Mouse (Mus musculus) forebrain, postnatal 0 days (tissue): ENCODE data around the gene E430018J23Rik. TPM values are rescaled to one million over a fixed set of nuclear protein-coding genes. Genes with fewer than 3 reads are reported as not detected.
"Not testable (repeated sequence)": the region's sequence is repeated elsewhere in the genome, so short reads cannot be mapped to it uniquely, and the experiment has no call there.

Experiments
- ATAC-seq: fragments of 200-750 bp; cut with Nextera tagmentation; 2 replicates; pipeline ENCODE4 v1.8.0; 2017; ENCODE audit warnings: mild to moderate bottlenecking, moderate library complexity
- DNase-seq: peaks from one replicate; pipeline ENCODE4 v3.0.0-alpha.2; 2015
- H3K27ac ChIP-seq: fragments of 300-500 bp; sonication (generic); 2 replicates; pipeline ENCODE4 v1.5.1; 2014; ENCODE audit warnings: low read depth, mild to moderate bottlenecking, antibody characterized with exemption, low read length, moderate library complexity, mixed read lengths
- H3K27me3 ChIP-seq: fragments of 300-500 bp; sonication (generic); 2 replicates; pipeline ENCODE4 v1.6.1; 2014; ENCODE audit warnings: mild to moderate bottlenecking, low read length, mixed read lengths; ENCODE audit not compliant: insufficient read depth
- H3K36me3 ChIP-seq: fragments of 300-500 bp; sonication (generic); 2 replicates; pipeline ENCODE4 v1.6.1; 2014; ENCODE audit warnings: mild to moderate bottlenecking, moderate library complexity; ENCODE audit not compliant: insufficient read depth
- H3K4me1 ChIP-seq: fragments of 300-500 bp; sonication (generic); 2 replicates; pipeline ENCODE4 v1.6.1; 2014; ENCODE audit warnings: antibody characterized with exemption; ENCODE audit not compliant: insufficient read depth
- H3K4me2 ChIP-seq: fragments of 300-500 bp; sonication (generic); 2 replicates; pipeline ENCODE4 v1.6.1; 2014; ENCODE audit warnings: low read depth, mild to moderate bottlenecking, moderate library complexity
- H3K4me3 ChIP-seq: fragments of 300-500 bp; sonication (generic); 2 replicates; pipeline ENCODE4 v1.5.1; 2014; ENCODE audit warnings: low read depth, low read length, mixed read lengths
- H3K9ac ChIP-seq: fragments of 300-500 bp; sonication (generic); 2 replicates; pipeline ENCODE4 v1.6.1; 2014; ENCODE audit warnings: mild to moderate bottlenecking
- H3K9me3 ChIP-seq: fragments of 300-500 bp; sonication (generic); 2 replicates; pipeline ENCODE4 v1.6.1; 2016; ENCODE audit warnings: low read length
- CTCF ChIP-seq: sonication (generic); IDR thresholded peaks from 2 replicates; pipeline ENCODE4 v1.5.1; 2016; ENCODE audit warnings: antibody characterized with exemption, control low read depth, low read depth
- WGBS: fragments of 180-500 bp; shearing (Covaris S2); extraction: QIAGEN DNeasy Blood & Tissue Kit; methylation state at CpG from one replicate; pipeline ENCODE4 v1.1.7; 2014; 5-methylcytosine and 5-hydroxymethylcytosine counted together
- polyA plus RNA-seq: library from polyadenylated mRNA; unstranded; fragments of >200 nt; fragmentation: Nextera tagmentation; extraction: Ambion mirVana; gene quantifications from 2 replicates; pipeline ENCODE4 v1.2.1, GENCODE M21; 2015
- total RNA-seq: library from RNA; depleted of rRNA; stranded (reverse); fragments of >200 nt; gene quantifications from 2 replicates; pipeline ENCODE4 v1.2.3, GENCODE M21; 2014; rRNA removed

Gene E430018J23Rik
- total and polyA plus RNA-seq, 2 experiments from 2014 or later = 2.4 to 10.2 TPM

GRCm38 (mm10) chr7:127342888-127343287, 50.5 kb downstream of the E430018J23Rik start:
- Histone ChIP-seq H3K9me3 (no peaks in the 10 kb centered on the region), H3K9ac (no peak overlapping the region), H3K36me3 (peaks cover 15% of the 10 kb centered on the region), H3K27me3 (no peaks in the 10 kb centered on the region), H3K4me3 (no peak overlapping the region), H3K4me1 (0 out of 2 replicates have a peak, but pooled peaks cover 5% of the 10 kb centered on the region), H3K4me2 (no peak overlapping the region), H3K27ac (no peak overlapping the region)
- WGBS = 93% methylated on average over 7 of the region's 7 CpGs
- DNase-seq = no peak
- no peak for TF ChIP-seq CTCF
- ATAC-seq = no peak

DNA sequence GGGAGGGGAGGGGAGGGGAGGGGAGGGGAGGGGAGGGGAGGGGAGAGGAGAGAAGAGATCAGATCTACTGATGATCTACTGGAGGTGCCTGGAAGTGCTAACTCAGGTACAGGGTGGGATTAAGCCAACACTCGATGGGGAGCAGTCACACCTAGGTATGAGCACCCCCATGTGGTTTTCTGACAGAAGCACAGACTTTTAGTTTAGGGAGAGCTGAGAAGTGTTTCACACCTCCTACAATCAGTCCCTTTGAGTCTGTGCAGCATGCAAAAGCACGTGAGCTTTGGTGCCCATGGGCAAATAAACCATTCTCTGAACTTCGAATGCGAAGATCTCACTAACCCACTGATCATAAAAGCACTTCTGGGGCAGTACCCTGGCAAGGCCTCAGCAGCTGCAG, 51.1 kb downstream of the E430018J23Rik start:
- H3K9ac ChIP-seq = no peak overlapping the region
- H3K4me2 ChIP-seq = no peak overlapping the region
- H3K27me3 ChIP-seq = no peaks in the 10 kb centered on the region
- TF ChIP-seq CTCF = peak; percentile 54
- H3K4me1 ChIP-seq = 0 out of 2 replicates have a peak, but pooled peaks cover 5% of the 10 kb centered on the region
- no peak overlapping the region for H3K4me3 ChIP-seq
- ATAC-seq = no peak
- no peaks in the 10 kb centered on the region for H3K9me3 ChIP-seq
- WGBS = 66% methylated on average over 4 of the region's 4 CpGs
- no peak overlapping the region for H3K27ac ChIP-seq
- H3K36me3 ChIP-seq = peaks cover 15% of the 10 kb centered on the region
- DNase-seq = peak; percentile 13

DNA sequence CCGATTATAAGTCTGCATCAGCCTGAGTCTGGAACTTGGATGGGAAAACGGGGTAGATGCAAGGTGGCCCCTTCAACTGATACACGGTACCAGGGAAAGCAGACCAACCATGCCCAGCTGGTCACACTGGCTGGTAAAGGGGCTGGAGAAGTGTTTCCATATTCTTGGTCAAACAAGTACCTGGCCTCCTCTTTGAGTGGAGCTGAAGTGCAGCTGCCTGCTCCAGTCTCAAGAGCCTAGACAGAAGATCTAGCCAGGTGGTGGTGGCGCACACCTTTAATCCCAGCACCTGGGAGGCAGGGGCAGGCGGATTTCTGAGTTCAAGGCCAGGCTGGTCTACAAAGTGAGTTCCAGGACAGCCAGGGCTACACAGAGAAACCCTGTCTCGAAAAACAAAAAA, 51.6 kb downstream of the E430018J23Rik start:
- ATAC-seq, H3K27me3 ChIP-seq, H3K4me3 ChIP-seq, H3K4me2 ChIP-seq, DNase-seq, H3K27ac ChIP-seq, H3K9ac ChIP-seq, H3K4me1 ChIP-seq, H3K9me3 ChIP-seq: not testable (repeated sequence)
- peaks cover 15% of the 10 kb centered on the region for H3K36me3 ChIP-seq
- WGBS = 94% methylated on average over 6 of the region's 6 CpGs

DNA sequence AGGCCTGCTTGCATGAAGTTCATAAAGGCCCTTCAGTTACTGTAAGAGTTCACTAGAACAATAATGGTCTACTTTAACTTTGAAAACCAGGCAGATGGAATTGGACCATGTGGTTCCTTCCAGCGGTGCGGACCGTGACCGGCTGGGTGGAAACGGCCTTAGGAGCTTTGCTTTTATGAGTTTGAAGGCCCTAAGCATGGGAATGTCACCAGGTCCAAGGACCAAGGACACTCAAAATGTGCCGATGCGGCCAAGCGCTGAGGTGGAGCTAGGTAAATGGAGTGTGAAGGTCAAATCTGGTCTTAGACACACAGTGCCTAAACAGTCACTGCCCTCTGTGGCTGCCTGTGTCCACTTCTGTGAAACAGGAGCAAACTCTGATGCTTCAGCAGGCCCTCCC, 52.1 kb downstream of the E430018J23Rik start:
- WGBS = 97% methylated on average over 8 of the region's 8 CpGs
- Histone ChIP-seq H3K9ac (no peak overlapping the region), H3K4me2 (no peak overlapping the region), H3K4me3 (no peak overlapping the region), H3K27ac (no peak overlapping the region), H3K27me3 (no peaks in the 10 kb centered on the region), H3K36me3 (peaks cover 15% of the 10 kb centered on the region), H3K9me3 (no peaks in the 10 kb centered on the region), H3K4me1 (0 out of 2 replicates have a peak, but pooled peaks cover 1% of the 10 kb centered on the region)
- no peak for TF ChIP-seq CTCF
- DNase-seq (no peak), ATAC-seq (no peak)

Other genes with a start within 250 kb of the E430018J23Rik start
- gene Cd2bp2, start 197.6 kb downstream of the E430018J23Rik start, total RNA-seq = 89.9 and 131 TPM in 2 replicates
- 55.0 and 67.5 TPM in 2 replicates for gene Cd2bp2, start 197.6 kb downstream of the E430018J23Rik start, polyA plus RNA-seq
- gene Tbc1d10b, start 185.2 kb downstream of the E430018J23Rik start, total RNA-seq = 63.8 and 68.7 TPM in 2 replicates
- gene Tbc1d10b, start 185.2 kb downstream of the E430018J23Rik start, polyA plus RNA-seq = 18.1 and 24.8 TPM in 2 replicates
- gene Mylpf, start 184.7 kb downstream of the E430018J23Rik start, total RNA-seq = 0.52 and 1.6 TPM in 2 replicates
- gene Mylpf, start 184.7 kb downstream of the E430018J23Rik start, polyA plus RNA-seq = 1.8 and 3.2 TPM in 2 replicates
- gene Zfp553, start 160.6 kb downstream of the E430018J23Rik start, total RNA-seq = 34.3 and 46.6 TPM in 2 replicates
- 29.8 and 35.9 TPM in 2 replicates for gene Zfp553, start 160.6 kb downstream of the E430018J23Rik start, polyA plus RNA-seq
- 6.5 and 8.0 TPM in 2 replicates for gene Sept1, start 160.5 kb downstream of the E430018J23Rik start, total RNA-seq
- gene Sept1, start 160.5 kb downstream of the E430018J23Rik start, polyA plus RNA-seq = 5.6 and 6.7 TPM in 2 replicates
- 65.2 and 65.7 TPM in 2 replicates for gene Zfp771, start 149.4 kb downstream of the E430018J23Rik start, total RNA-seq
- 75.1 and 75.9 TPM in 2 replicates for gene Zfp771, start 149.4 kb downstream of the E430018J23Rik start, polyA plus RNA-seq
- 90.8 and 122 TPM in 2 replicates for gene Dctpp1, start 132.9 kb downstream of the E430018J23Rik start, total RNA-seq
- gene Dctpp1, start 132.9 kb downstream of the E430018J23Rik start, polyA plus RNA-seq = 138 and 183 TPM in 2 replicates
- gene Sephs2, start 119.6 kb downstream of the E430018J23Rik start, total RNA-seq = 73.0 and 78.0 TPM in 2 replicates
- gene Sephs2, start 119.6 kb downstream of the E430018J23Rik start, polyA plus RNA-seq = 82.4 and 83.5 TPM in 2 replicates
- 0.62 and 0.76 TPM in 2 replicates for gene Itgal, start 97.4 kb downstream of the E430018J23Rik start, total RNA-seq
- 0.56 and 0.59 TPM in 2 replicates for gene Itgal, start 97.4 kb downstream of the E430018J23Rik start, polyA plus RNA-seq
- 29.5 and 31.7 TPM in 2 replicates for gene Zfp768, start 48.0 kb downstream of the E430018J23Rik start, total RNA-seq
- gene Zfp768, start 48.0 kb downstream of the E430018J23Rik start, polyA plus RNA-seq = 9.8 and 10.0 TPM in 2 replicates
- 8.5 and 9.2 TPM in 2 replicates for gene Zfp747, start 17.6 kb downstream of the E430018J23Rik start, total RNA-seq
- gene Zfp747, start 17.6 kb downstream of the E430018J23Rik start, polyA plus RNA-seq = 2.9 and 4.7 TPM in 2 replicates
- 3.2 and 4.6 TPM in 2 replicates for gene 9130019O22Rik, start 6.5 kb downstream of the E430018J23Rik start, total RNA-seq
- gene 9130019O22Rik, start 6.5 kb downstream of the E430018J23Rik start, polyA plus RNA-seq = 0.89 and 1.3 TPM in 2 replicates
- gene Zfp764, start 13.2 kb upstream of the E430018J23Rik start, total RNA-seq = 5.9 and 7.2 TPM in 2 replicates
- 1.7 and 3.2 TPM in 2 replicates for gene Zfp764, start 13.2 kb upstream of the E430018J23Rik start, polyA plus RNA-seq
- gene Zfp688, start 28.4 kb upstream of the E430018J23Rik start, total RNA-seq = 18.3 and 20.8 TPM in 2 replicates
- 32.0 and 34.0 TPM in 2 replicates for gene Zfp688, start 28.4 kb upstream of the E430018J23Rik start, polyA plus RNA-seq
- 10.0 and 11.5 TPM in 2 replicates for gene Zfp689, start 55.5 kb upstream of the E430018J23Rik start, total RNA-seq
- gene Zfp689, start 55.5 kb upstream of the E430018J23Rik start, polyA plus RNA-seq = 6.7 and 9.0 TPM in 2 replicates
- gene Prr14, start 66.0 kb upstream of the E430018J23Rik start, total RNA-seq = 29.0 and 36.1 TPM in 2 replicates
- gene Prr14, start 66.0 kb upstream of the E430018J23Rik start, polyA plus RNA-seq = 27.4 and 27.9 TPM in 2 replicates
- 23.7 and 31.9 TPM in 2 replicates for gene Fbrs, start 85.6 kb upstream of the E430018J23Rik start, total RNA-seq
- 6.6 and 10.6 TPM in 2 replicates for gene Fbrs, start 85.6 kb upstream of the E430018J23Rik start, polyA plus RNA-seq
- 29.3 and 39.9 TPM in 2 replicates for gene Srcap, start 118.4 kb upstream of the E430018J23Rik start, total RNA-seq
- 12.6 and 23.7 TPM in 2 replicates for gene Srcap, start 118.4 kb upstream of the E430018J23Rik start, polyA plus RNA-seq
- gene Gm42715, start 126.0 kb upstream of the E430018J23Rik start, total RNA-seq = 18.1 and 28.3 TPM in 2 replicates
- gene Gm42715, start 126.0 kb upstream of the E430018J23Rik start, polyA plus RNA-seq = 6.1 and 10.3 TPM in 2 replicates
- gene Tmem265, start 167.8 kb upstream of the E430018J23Rik start, total RNA-seq = 2.4 and 2.8 TPM in 2 replicates
- gene Tmem265, start 167.8 kb upstream of the E430018J23Rik start, polyA plus RNA-seq = 3.8 and 7.7 TPM in 2 replicates
- gene Phkg2, start 179.7 kb upstream of the E430018J23Rik start, total RNA-seq = 45.7 and 62.4 TPM in 2 replicates
- 53.4 and 53.8 TPM in 2 replicates for gene Phkg2, start 179.7 kb upstream of the E430018J23Rik start, polyA plus RNA-seq
- 9.0 and 11.0 TPM in 2 replicates for gene Ccdc189, start 195.0 kb upstream of the E430018J23Rik start, total RNA-seq
- 10.1 and 16.0 TPM in 2 replicates for gene Ccdc189, start 195.0 kb upstream of the E430018J23Rik start, polyA plus RNA-seq
- gene Rnf40, start 195.1 kb upstream of the E430018J23Rik start, total RNA-seq = 49.8 and 60.1 TPM in 2 replicates
- 34.5 and 37.8 TPM in 2 replicates for gene Rnf40, start 195.1 kb upstream of the E430018J23Rik start, polyA plus RNA-seq
- 27.6 and 35.7 TPM in 2 replicates for gene Zfp629, start 222.2 kb upstream of the E430018J23Rik start, total RNA-seq
- gene Zfp629, start 222.2 kb upstream of the E430018J23Rik start, polyA plus RNA-seq = 9.6 and 10.5 TPM in 2 replicates